Mouse (Mus musculus): ENCODE data around the gene Olfr1367. TPM values are rescaled to one million over a fixed set of nuclear protein-coding genes. Genes with fewer than 3 reads are reported as not detected.

Olfr1367 gene
- polyA plus RNA-seq, 2 experiments, result not detected

DNA sequence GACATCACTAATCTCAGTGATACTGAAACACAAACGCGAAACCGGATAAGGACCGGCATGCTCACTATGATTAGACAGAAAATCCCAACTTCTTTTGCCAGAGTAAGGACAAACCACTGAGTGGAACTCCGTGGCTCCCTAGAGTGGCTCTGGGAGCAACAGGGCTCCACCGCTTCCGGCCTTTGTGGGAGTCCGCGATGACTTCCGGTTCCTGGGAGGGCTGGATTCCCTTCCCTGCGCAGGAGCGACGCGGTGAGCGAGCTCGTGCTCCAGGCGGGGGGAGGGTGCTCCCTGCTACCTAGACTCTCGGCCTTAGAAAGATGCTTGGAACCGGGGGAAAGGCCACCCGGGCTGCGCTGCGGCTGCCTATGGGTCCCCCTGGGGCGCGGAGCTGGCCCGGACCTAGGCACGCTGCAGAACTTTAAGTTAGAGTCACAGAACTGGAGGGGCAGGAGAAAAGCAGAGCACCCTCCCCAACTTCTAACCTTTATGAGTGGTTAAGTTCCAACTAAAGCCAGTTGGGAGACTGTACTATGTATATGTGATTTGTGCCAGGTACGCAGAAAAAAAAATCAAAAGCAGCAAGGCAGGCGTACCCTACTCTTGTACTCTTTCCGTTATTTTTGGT, 16.0 kb downstream of the Olfr1367 start, which contains the start of gene Zscan12:
Gene Zscan12, plus strand, starts transcription at position 200 of the 628 bp plus-strand sequence.
- TF ChIP-seq POLR2A (IDR thresholded peaks at IDR 0.05; ENCODE audit: borderline replicate concordance, extremely low read depth, insufficient read depth, insufficient read length), result peak; percentile 90; the same call in 1 of the 2 replicates
- WGBS, result under 1% methylated on average over 29 of the region's 29 CpGs
- peak within 1 kb of the TSS; percentile 61 for H3K4me2 ChIP-seq (replicated peaks; ENCODE audit: low read depth, low read length, severe bottlenecking)
- DNase-seq (ENCODE audit: low spot score) (peak; percentile 98), ATAC-seq (ENCODE audit: low FRiP score, low read depth) (peak; percentile 99)
- H3K4me3 ChIP-seq (replicated peaks; ENCODE audit: low read length), result peak within 1 kb of the TSS; percentile 72
- peak within 1 kb of the TSS; percentile 86 for H3K9ac ChIP-seq (ENCODE audit: low read depth, low read length, severe bottlenecking)
- H3K27ac ChIP-seq (replicated peaks; ENCODE audit: low read depth, low read length), result peak within 1 kb of the TSS; percentile 77
- H3K36me3 ChIP-seq (ENCODE audit: control insufficient read depth, insufficient read depth, low read length), result peaks cover 10% of the 10 kb centered on the region
- no peaks in the 10 kb centered on the region for H3K27me3 ChIP-seq (ENCODE audit: control insufficient read depth, insufficient read depth, low read length)
- H3K9me3 ChIP-seq (ENCODE audit: control insufficient read depth, low read length), result no peaks in the 10 kb centered on the region
- H3K4me1 ChIP-seq (ENCODE audit: control insufficient read depth, insufficient read depth, low read length), result peaks cover 6% of the 10 kb centered on the region; the same call in 1 of the 2 replicates

DNA sequence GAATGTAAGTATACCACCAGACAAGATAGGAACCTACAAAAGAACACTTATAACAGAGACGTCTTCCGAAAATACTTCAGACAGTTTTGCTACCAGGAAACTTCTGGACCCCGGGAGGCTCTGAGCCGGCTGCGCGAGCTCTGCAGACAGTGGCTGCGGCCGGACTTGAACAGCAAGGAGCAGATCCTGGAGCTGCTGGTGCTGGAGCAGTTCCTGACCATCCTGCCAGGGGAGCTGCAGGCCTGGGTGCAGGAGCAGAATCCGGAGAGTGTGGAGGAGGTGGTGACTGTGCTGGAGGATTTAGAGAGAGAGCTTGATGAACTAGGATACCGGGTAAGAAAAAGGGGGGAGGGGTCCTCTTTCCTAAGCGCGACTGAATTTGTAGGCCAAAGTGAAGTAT, 17.0 kb downstream of the Olfr1367 start:
- no peak for ATAC-seq (ENCODE audit: low FRiP score, low read depth)
- DNase-seq (ENCODE audit: low spot score), result no peak
- no peak for TF ChIP-seq POLR2A (IDR thresholded peaks at IDR 0.05; ENCODE audit: borderline replicate concordance, extremely low read depth, insufficient read depth, insufficient read length)

DNA sequence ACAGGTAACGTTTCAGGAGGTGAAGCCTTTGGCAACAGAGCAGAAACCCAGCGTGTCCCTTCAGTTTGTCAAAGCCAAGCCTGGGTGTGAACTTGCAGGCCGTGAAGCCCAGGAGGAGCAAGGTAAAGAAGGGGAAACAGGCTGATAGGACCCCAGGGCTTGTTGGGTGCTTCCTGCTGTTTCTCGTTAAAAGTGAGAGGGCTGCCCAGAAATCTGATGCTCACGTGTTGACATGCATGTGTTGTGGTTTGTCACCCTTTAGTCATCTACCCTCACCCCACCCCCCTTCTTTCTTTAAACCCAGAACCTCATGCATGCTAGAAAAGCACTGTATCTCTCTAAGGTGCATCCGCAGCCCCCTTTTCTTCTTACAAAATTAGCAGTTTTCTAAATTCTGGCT, 19.9 kb downstream of the Olfr1367 start:
- no peak overlapping the region for H3K4me3 ChIP-seq (replicated peaks; ENCODE audit: low read length)
- H3K36me3 ChIP-seq (ENCODE audit: control insufficient read depth, insufficient read depth, low read length), result peaks cover 41% of the 10 kb centered on the region
- H3K9me3 ChIP-seq (ENCODE audit: control insufficient read depth, low read length), result no peaks in the 10 kb centered on the region
- no peak for TF ChIP-seq POLR2A (IDR thresholded peaks at IDR 0.05; ENCODE audit: borderline replicate concordance, extremely low read depth, insufficient read depth, insufficient read length)
- DNase-seq (ENCODE audit: low spot score) (no peak), ATAC-seq (ENCODE audit: low FRiP score, low read depth) (no peak)
- H3K27me3 ChIP-seq (ENCODE audit: control insufficient read depth, insufficient read depth, low read length), result no peaks in the 10 kb centered on the region
- 67% methylated on average over 6 of the region's 6 CpGs for WGBS
- H3K9ac ChIP-seq (ENCODE audit: low read depth, low read length, severe bottlenecking), result no peak overlapping the region
- no peak overlapping the region for H3K4me2 ChIP-seq (replicated peaks; ENCODE audit: low read depth, low read length, severe bottlenecking)
- no peak overlapping the region for H3K27ac ChIP-seq (replicated peaks; ENCODE audit: low read depth, low read length)
- H3K4me1 ChIP-seq (ENCODE audit: control insufficient read depth, insufficient read depth, low read length), result peaks cover 6% of the 10 kb centered on the region; the same call in 1 of the 2 replicates

More for the DNA sequence above, 17.0 kb downstream of the Olfr1367 start:
- H3K27me3 ChIP-seq (ENCODE audit: control insufficient read depth, insufficient read depth, low read length), result no peaks in the 10 kb centered on the region
- H3K9ac ChIP-seq (ENCODE audit: low read depth, low read length, severe bottlenecking), result peak overlapping the region; percentile 86; the same call in 1 of the 2 replicates
- H3K27ac ChIP-seq (replicated peaks; ENCODE audit: low read depth, low read length), result no peak overlapping the region
- H3K4me3 ChIP-seq (replicated peaks; ENCODE audit: low read length), result peak overlapping the region; percentile 72
- WGBS, result 73% methylated on average over 12 of the region's 12 CpGs
- peaks cover 6% of the 10 kb centered on the region; the same call in 1 of the 2 replicates for H3K4me1 ChIP-seq (ENCODE audit: control insufficient read depth, insufficient read depth, low read length)
- H3K4me2 ChIP-seq (replicated peaks; ENCODE audit: low read depth, low read length, severe bottlenecking), result peak overlapping the region; percentile 61
- no peaks in the 10 kb centered on the region for H3K9me3 ChIP-seq (ENCODE audit: control insufficient read depth, low read length)
- H3K36me3 ChIP-seq (ENCODE audit: control insufficient read depth, insufficient read depth, low read length), result peaks cover 19% of the 10 kb centered on the region

DNA sequence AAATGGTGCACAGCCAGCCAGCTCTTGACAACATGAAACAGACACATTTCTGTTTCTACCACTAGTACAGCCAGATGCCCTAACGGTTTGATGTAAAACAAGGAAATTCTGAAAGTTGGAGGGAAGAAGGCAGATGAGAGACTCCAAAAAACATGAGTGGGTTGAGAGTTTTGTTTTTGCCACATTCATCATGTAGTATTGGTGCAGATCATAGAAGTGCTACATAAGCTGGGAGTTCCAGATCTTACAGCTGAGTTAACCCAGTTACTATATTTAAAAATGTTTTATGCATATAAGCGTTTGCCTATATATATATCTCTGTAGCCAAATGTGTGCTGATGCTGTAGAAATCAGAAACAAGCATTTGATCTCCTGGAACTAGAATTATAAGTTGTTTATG, 26.0 kb downstream of the Olfr1367 start:
- WGBS, result 88% methylated on average over 2 of the region's 2 CpGs
- Histone ChIP-seq H3K4me2 (replicated peaks; ENCODE audit: low read depth, low read length, severe bottlenecking) (no peak overlapping the region), H3K9ac (ENCODE audit: low read depth, low read length, severe bottlenecking) (no peak overlapping the region), H3K36me3 (ENCODE audit: control insufficient read depth, insufficient read depth, low read length) (peaks cover 31% of the 10 kb centered on the region), H3K9me3 (ENCODE audit: control insufficient read depth, low read length) (no peaks in the 10 kb centered on the region), H3K4me3 (replicated peaks; ENCODE audit: low read length) (no peak overlapping the region), H3K4me1 (ENCODE audit: control insufficient read depth, insufficient read depth, low read length) (no peaks in the 10 kb centered on the region), H3K27me3 (ENCODE audit: control insufficient read depth, insufficient read depth, low read length) (no peaks in the 10 kb centered on the region), H3K27ac (replicated peaks; ENCODE audit: low read depth, low read length) (no peak overlapping the region)
- TF ChIP-seq POLR2A (IDR thresholded peaks at IDR 0.05; ENCODE audit: borderline replicate concordance, extremely low read depth, insufficient read depth, insufficient read length), result no peak
- ATAC-seq (ENCODE audit: low FRiP score, low read depth), result no peak
- no peak for DNase-seq (ENCODE audit: low spot score)

DNA sequence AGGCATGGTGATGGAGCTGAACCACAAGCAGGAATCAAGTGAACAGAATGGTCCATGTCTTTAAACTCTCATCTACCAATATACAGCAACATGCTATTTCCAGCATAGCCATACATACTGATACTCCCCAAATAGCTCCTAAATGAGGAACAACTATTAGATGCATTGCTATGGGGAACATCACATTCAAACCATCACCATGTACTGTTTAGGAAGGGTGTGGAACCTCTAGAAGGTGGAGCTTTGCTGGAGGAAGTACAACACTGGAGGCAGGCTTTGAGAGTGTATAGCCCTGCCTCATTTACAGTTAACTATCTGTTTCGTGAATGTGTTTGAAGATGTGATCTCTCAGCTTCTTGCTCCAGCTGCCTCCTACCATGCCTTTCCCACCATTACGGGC, 31.1 kb downstream of the Olfr1367 start:
- H3K4me3 ChIP-seq (replicated peaks; ENCODE audit: low read length), result no peak overlapping the region
- no peaks in the 10 kb centered on the region for H3K9me3 ChIP-seq (ENCODE audit: control insufficient read depth, low read length)
- no peak overlapping the region for H3K9ac ChIP-seq (ENCODE audit: low read depth, low read length, severe bottlenecking)
- no peak overlapping the region for H3K27ac ChIP-seq (replicated peaks; ENCODE audit: low read depth, low read length)
- H3K36me3 ChIP-seq (ENCODE audit: control insufficient read depth, insufficient read depth, low read length), result no peaks in the 10 kb centered on the region
- ATAC-seq (ENCODE audit: low FRiP score, low read depth) (no peak), DNase-seq (ENCODE audit: low spot score) (no peak)
- H3K4me1 ChIP-seq (ENCODE audit: control insufficient read depth, insufficient read depth, low read length), result no peaks in the 10 kb centered on the region
- no peak for TF ChIP-seq POLR2A (IDR thresholded peaks at IDR 0.05; ENCODE audit: borderline replicate concordance, extremely low read depth, insufficient read depth, insufficient read length)
- 83% methylated on average over 2 of the region's 2 CpGs for WGBS
- no peak overlapping the region for H3K4me2 ChIP-seq (replicated peaks; ENCODE audit: low read depth, low read length, severe bottlenecking)
- no peaks in the 10 kb centered on the region for H3K27me3 ChIP-seq (ENCODE audit: control insufficient read depth, insufficient read depth, low read length)

All from limb, embryonic 14.5 days (tissue).